7 mouse cellular contexts compared by ENCODE assay signal in the genomic region with DNA sequence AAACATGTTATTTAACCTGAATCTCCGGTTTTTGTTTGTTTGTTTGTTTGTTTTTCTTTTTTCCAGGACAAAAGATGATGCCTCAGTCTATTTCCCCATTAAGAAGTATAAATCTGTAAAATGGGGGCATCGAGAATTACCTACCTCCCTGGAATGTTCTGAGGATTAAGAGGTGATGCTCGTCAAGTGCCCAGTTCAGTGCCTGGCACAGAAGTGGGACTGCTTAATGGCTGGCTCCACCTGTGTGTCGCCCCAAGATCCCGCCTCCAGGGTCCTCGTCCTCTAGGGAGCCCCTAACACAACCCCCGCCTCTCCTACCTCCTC. TPM values are rescaled to one million over a fixed set of nuclear protein-coding genes. Genes with fewer than 3 reads are reported as not detected.
DNase-seq lines count a peak whose midpoint lies in the region; ATAC-seq and TF ChIP-seq lines count a peak whose summit lies in the region.

No protein-coding gene starts in this region.

- no peaks in the 10 kb centered on the region for H3K27me3 ChIP-seq in lung, postnatal 0 days (replicated peaks; ENCODE audit: insufficient read depth, low read length)
- no peaks in the 10 kb centered on the region for H3K27me3 ChIP-seq in forebrain, embryonic 12.5 days
- no peaks in the 10 kb centered on the region for H3K27me3 ChIP-seq in limb, embryonic 12.5 days
- H3K27me3 ChIP-seq in small intestine, adult 2 months (ENCODE audit: control insufficient read depth, insufficient read depth, low read length) = no peaks in the 10 kb centered on the region

- H3K4me1 ChIP-seq in lung, postnatal 0 days (ENCODE audit: insufficient read depth, low read depth, low read length) = 0 out of 2 replicates have a peak, but pooled peaks cover 3% of the 10 kb centered on the region
- H3K4me1 ChIP-seq in forebrain, embryonic 12.5 days = peaks cover 19% of the 10 kb centered on the region
- H3K4me1 ChIP-seq in limb, embryonic 12.5 days (replicated peaks) = peaks cover 15% of the 10 kb centered on the region
- H3K4me1 ChIP-seq in small intestine, adult 2 months (ENCODE audit: control insufficient read depth, insufficient read depth, insufficient read length, low read length) = peaks cover 14% of the 10 kb centered on the region

- TF ChIP-seq POLR2A in small intestine, adult 2 months (IDR thresholded peaks at IDR 0.05; ENCODE audit: low read depth, low read length) = no peak

- no peak for DNase-seq in lung, postnatal 0 days (ENCODE audit: low spot score)
- DNase-seq in lung, postnatal 25 days (ENCODE audit: low spot score) = no peak
- no peak for DNase-seq in adrenal gland, adult 8-10 months
- no peak for DNase-seq in spleen, postnatal 14 days (ENCODE audit: low spot score in 2 of 2)

- peak overlapping the region; percentile 85 for H3K4me3 ChIP-seq in lung, postnatal 0 days (ENCODE audit: low read depth, low read length)
- peak overlapping the region; percentile 78 for H3K4me3 ChIP-seq in forebrain, embryonic 12.5 days (replicated peaks)
- peak overlapping the region; percentile 97 for H3K4me3 ChIP-seq in limb, embryonic 12.5 days (replicated peaks)
- peak overlapping the region; percentile 71 for H3K4me3 ChIP-seq in small intestine, adult 2 months (ENCODE audit: low read depth, low read length)

- H3K9ac ChIP-seq in lung, postnatal 0 days (replicated peaks; ENCODE audit: low read depth) = peak overlapping the region; percentile 85
- peak overlapping the region; percentile 91 for H3K9ac ChIP-seq in forebrain, embryonic 12.5 days
- peak overlapping the region; percentile 96 for H3K9ac ChIP-seq in limb, embryonic 12.5 days (replicated peaks)

- H3K36me3 ChIP-seq in lung, postnatal 0 days (ENCODE audit: insufficient read depth, low read length) = peaks cover 31% of the 10 kb centered on the region
- peaks cover 54% of the 10 kb centered on the region for H3K36me3 ChIP-seq in forebrain, embryonic 12.5 days (replicated peaks)
- H3K36me3 ChIP-seq in limb, embryonic 12.5 days = peaks cover 60% of the 10 kb centered on the region
- peaks cover 39% of the 10 kb centered on the region for H3K36me3 ChIP-seq in small intestine, adult 2 months (ENCODE audit: control insufficient read depth, insufficient read depth, low read length)

- peak overlapping the region; percentile 82 for H3K27ac ChIP-seq in lung, postnatal 0 days (ENCODE audit: low read length)
- peak overlapping the region; percentile 94 for H3K27ac ChIP-seq in forebrain, embryonic 12.5 days
- peak overlapping the region; percentile 93 for H3K27ac ChIP-seq in limb, embryonic 12.5 days
- H3K27ac ChIP-seq in small intestine, adult 2 months (ENCODE audit: insufficient read depth, low read depth, low read length) = peak overlapping the region; percentile 98

- WGBS in lung, postnatal 0 days = 5% methylated on average over 6 of the region's 7 CpGs
- 9% methylated on average over 7 of the region's 7 CpGs for WGBS in forebrain, embryonic 12.5 days
- WGBS in limb, embryonic 12.5 days = 7% methylated on average over 7 of the region's 7 CpGs
- 3% methylated on average over 7 of the region's 7 CpGs for WGBS in small intestine, adult 2 months

- no peaks in the 10 kb centered on the region for H3K9me3 ChIP-seq in lung, postnatal 0 days (ENCODE audit: low read length)
- no peaks in the 10 kb centered on the region for H3K9me3 ChIP-seq in forebrain, embryonic 12.5 days
- no peaks in the 10 kb centered on the region for H3K9me3 ChIP-seq in limb, embryonic 12.5 days

- peak overlapping the region; percentile 82 for H3K4me2 ChIP-seq in lung, postnatal 0 days (replicated peaks; ENCODE audit: low read depth, low read length)
- peak overlapping the region; percentile 88 for H3K4me2 ChIP-seq in forebrain, embryonic 12.5 days
- peak overlapping the region; percentile 93 for H3K4me2 ChIP-seq in limb, embryonic 12.5 days

- no peak for ATAC-seq in lung, postnatal 0 days
- ATAC-seq in forebrain, embryonic 12.5 days (ENCODE audit: low FRiP score) = no peak
- ATAC-seq in limb, embryonic 12.5 days (ENCODE audit: insufficient number of reproducible peaks, insufficient read depth, low FRiP score, low TSS enrichment, low read depth) = no peak

- no peak for TF ChIP-seq CTCF in lung, postnatal 0 days (IDR thresholded peaks at IDR 0.05)
- no peak for TF ChIP-seq CTCF in small intestine, adult 2 months (IDR thresholded peaks at IDR 0.05; ENCODE audit: extremely low read depth, insufficient read length, insufficient replicate concordance, low read depth, low read length)

- no peak for TF ChIP-seq EP300 in lung, postnatal 0 days (IDR thresholded peaks at IDR 0.05)

RNA-seq across cellular contexts. Expression of gene Tada3, which starts 0.5 kb away (rescaled TPM):
- polyA plus RNA-seq in lung, postnatal 0 days (2015; fragmentation: Nextera tagmentation; extraction: Ambion mirVana) = 33.2 and 36.7 TPM in 2 replicates
- polyA plus RNA-seq in forebrain, embryonic 12.5 days (2016; fragmentation: Nextera tagmentation; extraction: Ambion mirVana) = 67.6 and 70.7 TPM in 2 replicates
- 45.4 and 48.9 TPM in 2 replicates for polyA plus RNA-seq in limb, embryonic 12.5 days (2016; fragmentation: Nextera tagmentation; extraction: Ambion mirVana)
- polyA plus RNA-seq in small intestine, adult 2 months (2012; rRNA removed) = 10.9 and 24.5 TPM in 2 replicates
- 10 to 100 TPM; 39.3 to 47.1 (median 43.4) TPM for total RNA-seq in adrenal gland, adult 8-10 months (2022)

RNA-seq across cellular contexts. Expression of gene Arpc4, which starts 0.8 kb away (rescaled TPM):
- 349 and 358 TPM in 2 replicates for polyA plus RNA-seq in lung, postnatal 0 days (2015; fragmentation: Nextera tagmentation; extraction: Ambion mirVana)
- 327 and 333 TPM in 2 replicates for polyA plus RNA-seq in forebrain, embryonic 12.5 days (2016; fragmentation: Nextera tagmentation; extraction: Ambion mirVana)
- polyA plus RNA-seq in limb, embryonic 12.5 days (2016; fragmentation: Nextera tagmentation; extraction: Ambion mirVana) = 336 and 348 TPM in 2 replicates
- polyA plus RNA-seq in small intestine, adult 2 months (2012; rRNA removed) = 45.9 and 96.0 TPM in 2 replicates
- 100 to 1,000 TPM; 199 to 228 (median 204) TPM for total RNA-seq in adrenal gland, adult 8-10 months (2022)

RNA-seq across cellular contexts. Expression of gene Ttll3, which starts 11.9 kb away (rescaled TPM):
- polyA plus RNA-seq in lung, postnatal 0 days (2015; fragmentation: Nextera tagmentation; extraction: Ambion mirVana) = 11.5 and 12.4 TPM in 2 replicates
- 6.5 and 7.0 TPM in 2 replicates for polyA plus RNA-seq in forebrain, embryonic 12.5 days (2016; fragmentation: Nextera tagmentation; extraction: Ambion mirVana)
- 6.6 and 8.2 TPM in 2 replicates for polyA plus RNA-seq in limb, embryonic 12.5 days (2016; fragmentation: Nextera tagmentation; extraction: Ambion mirVana)
- polyA plus RNA-seq in small intestine, adult 2 months (2012; rRNA removed) = 5.9 and 14.9 TPM in 2 replicates
- total RNA-seq in adrenal gland, adult 8-10 months (2022) = 1 to 10 TPM; 2.6 to 7.4 (median 3.9) TPM

RNA-seq across cellular contexts. Expression of gene Camk1, which starts 33.4 kb away (rescaled TPM):
- polyA plus RNA-seq in lung, postnatal 0 days (2015; fragmentation: Nextera tagmentation; extraction: Ambion mirVana) = 110 and 129 TPM in 2 replicates
- 57.9 and 59.1 TPM in 2 replicates for polyA plus RNA-seq in forebrain, embryonic 12.5 days (2016; fragmentation: Nextera tagmentation; extraction: Ambion mirVana)
- polyA plus RNA-seq in limb, embryonic 12.5 days (2016; fragmentation: Nextera tagmentation; extraction: Ambion mirVana) = 79.2 and 82.3 TPM in 2 replicates
- 16.6 and 19.2 TPM in 2 replicates for polyA plus RNA-seq in small intestine, adult 2 months (2012; rRNA removed)
- total RNA-seq in adrenal gland, adult 8-10 months (2022) = 10 to 100 TPM; 50.1 to 74.6 (median 64.6) TPM

RNA-seq across cellular contexts. Expression of gene Rpusd3, which starts 42.0 kb away (rescaled TPM):
- polyA plus RNA-seq in lung, postnatal 0 days (2015; fragmentation: Nextera tagmentation; extraction: Ambion mirVana) = 11.4 and 12.3 TPM in 2 replicates
- 23.8 and 28.1 TPM in 2 replicates for polyA plus RNA-seq in forebrain, embryonic 12.5 days (2016; fragmentation: Nextera tagmentation; extraction: Ambion mirVana)
- polyA plus RNA-seq in limb, embryonic 12.5 days (2016; fragmentation: Nextera tagmentation; extraction: Ambion mirVana) = 28.0 and 30.9 TPM in 2 replicates
- 25.8 and 71.6 TPM in 2 replicates for polyA plus RNA-seq in small intestine, adult 2 months (2012; rRNA removed)
- 10 to 100 TPM in 3 of 4 experiments, 1 to 10 TPM in 1; 7.6 to 13.8 (median 11.6) TPM for total RNA-seq in adrenal gland, adult 8-10 months (2022)
